Mouse (Mus musculus) layer of hippocampus, adult 8-10 months (tissue): ENCODE data around the gene Etv2. TPM values are rescaled to one million over a fixed set of nuclear protein-coding genes. Genes with fewer than 3 reads are reported as not detected.

Experiments
- DNase-seq, 2 experiments: peaks; one replicate each; pipeline ENCODE4 v3.0.0; 2022; ENCODE audit warnings: low spot score in 2 of 2
- total RNA-seq, 4 experiments: library from RNA; stranded (reverse); gene quantifications; 2 replicates each; pipeline ENCODE4 v1.2.4; 2022

Etv2 gene
- total RNA-seq, 4 experiments from 2014 or later: not detected

DNA sequence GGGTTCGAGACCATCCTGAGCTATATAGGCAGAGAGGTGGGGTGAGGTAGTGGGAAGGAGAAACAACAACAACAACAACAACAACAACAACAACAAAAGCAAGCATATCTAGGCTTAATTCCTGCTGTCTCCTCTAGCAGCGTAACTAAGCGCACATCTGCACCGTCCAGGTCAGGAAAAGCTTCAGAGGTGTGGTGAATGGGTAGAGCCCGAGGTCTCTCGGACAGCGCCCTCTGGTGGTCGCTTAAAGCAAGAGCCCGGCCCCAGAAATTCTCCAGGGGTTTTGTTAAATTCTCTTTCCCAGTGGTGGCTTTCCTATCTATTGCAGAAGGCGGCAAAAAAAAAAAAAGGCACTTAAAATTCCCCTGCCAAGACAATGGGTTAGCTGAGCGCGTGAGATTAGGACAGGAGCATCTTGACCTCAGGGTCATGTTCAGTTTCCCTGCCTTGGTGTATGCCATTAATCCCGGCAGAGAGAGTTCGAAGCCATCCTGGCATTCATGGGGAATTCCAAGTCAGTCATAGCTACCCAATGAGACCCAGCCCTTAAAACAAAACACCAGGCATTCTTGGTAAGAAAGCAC lies 22.0 kb downstream of the Etv2 start:
- peak in 1 of 2 experiments; percentile 30 for DNase-seq

DNA sequence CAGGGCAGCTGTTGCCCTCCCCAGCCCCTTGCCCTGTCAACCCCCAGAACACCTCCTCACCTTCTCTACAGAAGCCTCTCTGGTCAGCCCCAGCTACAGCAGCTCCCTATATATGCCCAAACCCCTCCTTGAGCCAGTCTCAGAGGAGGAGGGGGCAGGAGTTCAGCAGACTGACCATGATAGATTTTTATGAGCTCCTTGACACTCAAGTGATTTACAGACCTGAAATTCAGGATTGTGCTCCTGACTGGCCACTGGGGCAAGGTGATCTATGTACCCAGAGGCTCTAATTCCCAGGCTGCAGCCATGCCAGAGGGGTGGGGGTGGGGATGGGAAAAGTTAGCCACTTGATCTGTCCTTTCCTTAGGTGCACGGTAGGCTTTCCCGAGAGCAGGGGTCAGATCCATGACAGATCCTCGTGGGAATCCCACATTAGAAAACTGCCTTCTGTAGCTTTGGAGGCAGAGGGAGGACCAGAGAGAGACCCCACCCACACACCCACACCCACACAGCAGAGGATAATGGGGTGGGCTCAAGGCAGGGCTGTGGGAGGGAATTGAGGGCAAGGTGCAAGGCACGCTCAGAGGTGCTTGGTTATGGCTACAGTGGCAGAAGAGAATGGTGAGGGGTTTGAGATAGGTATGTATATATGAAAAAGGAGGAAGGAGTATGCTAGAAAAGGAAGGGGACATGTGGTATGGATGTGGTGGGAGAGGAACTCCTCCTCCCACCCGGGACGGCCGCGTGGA lies 22.8 kb downstream of the Etv2 start, which contains the start of gene Upk1a:
Gene Upk1a (minus strand): TSS at position 194 of the 749 bp plus-strand sequence.
- no peak for DNase-seq

DNA sequence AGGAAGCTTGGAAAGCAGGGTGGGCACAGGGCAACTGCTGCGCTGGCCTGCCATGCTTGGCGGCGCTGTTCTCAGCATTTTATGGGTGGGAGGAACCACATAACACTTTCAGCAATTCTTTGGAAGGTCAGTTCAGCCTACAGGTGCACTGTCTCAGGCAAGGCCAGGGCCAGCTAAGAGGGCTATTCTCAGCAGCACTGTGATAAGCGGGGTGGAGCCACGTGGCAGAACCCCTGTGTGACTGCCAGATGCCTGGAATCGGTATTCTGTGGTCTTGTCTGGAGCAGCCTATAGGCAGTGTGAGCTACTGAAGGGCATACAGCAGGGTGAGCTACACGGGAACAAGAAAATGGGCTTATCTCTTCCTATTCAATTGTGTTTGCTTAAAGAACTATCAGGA lies 25.6 kb downstream of the Etv2 start:
- DNase-seq: no peak

DNA sequence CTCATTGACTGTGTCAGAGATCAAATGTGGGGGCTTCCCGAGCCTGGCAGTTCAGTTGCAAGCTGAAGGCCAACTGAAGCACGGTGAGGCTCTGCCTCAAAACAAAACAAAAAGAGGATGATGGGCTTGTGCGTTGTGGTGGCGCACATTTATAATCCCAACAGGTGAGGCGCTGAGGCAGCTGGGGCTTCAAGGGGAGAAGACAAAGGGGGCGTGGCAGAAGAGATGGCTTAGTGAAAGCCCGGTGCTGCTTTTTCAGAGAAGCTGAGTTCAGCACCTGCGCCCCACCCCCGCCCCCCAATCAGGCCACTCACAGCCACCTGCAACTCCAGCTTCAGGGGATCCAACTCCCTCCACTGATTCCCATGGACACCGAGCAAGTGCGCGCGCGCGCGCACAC lies 27.2 kb downstream of the Etv2 start:
- no peak for DNase-seq

DNA sequence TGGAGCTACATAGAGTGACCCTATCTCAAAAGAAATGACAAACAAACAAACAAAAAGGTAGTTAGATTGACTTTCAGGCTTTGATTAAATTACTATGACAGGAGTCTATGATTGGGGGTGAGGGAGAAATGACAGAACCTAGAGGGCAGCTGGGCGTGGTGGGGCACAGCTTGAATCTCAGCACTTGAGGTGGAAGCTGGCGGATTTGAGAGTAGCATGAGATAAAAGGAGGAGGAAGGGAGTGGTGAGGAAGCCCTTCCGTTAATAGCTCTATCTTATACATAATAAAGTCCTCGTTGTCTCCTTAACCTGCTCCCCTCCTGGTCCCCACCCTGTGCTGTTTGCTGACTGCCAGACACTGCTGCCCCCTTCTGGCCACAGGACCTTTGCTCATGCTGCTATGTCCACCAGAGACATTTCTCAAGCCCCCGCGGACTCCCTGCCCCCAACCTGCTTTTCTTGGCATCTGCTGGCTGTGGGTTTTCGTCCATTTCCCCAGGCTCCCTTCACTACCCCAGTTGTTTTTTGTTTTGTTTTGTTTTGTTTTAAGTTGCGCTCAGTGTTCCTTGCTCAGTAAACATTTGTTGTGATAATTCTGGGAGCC lies 27.8 kb downstream of the Etv2 start:
- no peak for DNase-seq

DNA sequence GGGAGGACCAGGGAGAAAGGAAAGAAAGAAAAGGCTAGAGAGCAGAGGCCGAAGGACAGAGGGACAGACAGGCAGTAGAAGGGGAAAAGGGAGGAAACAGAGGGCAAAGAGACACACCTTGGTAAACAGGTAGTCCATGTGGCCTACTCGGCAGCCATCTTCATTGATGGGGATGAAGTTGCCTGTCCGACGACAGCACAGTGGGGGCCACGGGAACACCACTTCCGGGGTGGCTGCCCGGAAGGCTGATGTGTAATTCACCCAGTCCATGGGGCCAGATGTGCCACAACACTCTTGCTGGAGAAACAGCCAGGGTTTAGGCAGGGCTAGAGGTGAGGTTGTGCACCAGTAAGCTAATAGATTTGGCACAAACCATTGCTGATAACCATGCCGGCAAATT lies 30.7 kb downstream of the Etv2 start:
- DNase-seq: no peak

DNA sequence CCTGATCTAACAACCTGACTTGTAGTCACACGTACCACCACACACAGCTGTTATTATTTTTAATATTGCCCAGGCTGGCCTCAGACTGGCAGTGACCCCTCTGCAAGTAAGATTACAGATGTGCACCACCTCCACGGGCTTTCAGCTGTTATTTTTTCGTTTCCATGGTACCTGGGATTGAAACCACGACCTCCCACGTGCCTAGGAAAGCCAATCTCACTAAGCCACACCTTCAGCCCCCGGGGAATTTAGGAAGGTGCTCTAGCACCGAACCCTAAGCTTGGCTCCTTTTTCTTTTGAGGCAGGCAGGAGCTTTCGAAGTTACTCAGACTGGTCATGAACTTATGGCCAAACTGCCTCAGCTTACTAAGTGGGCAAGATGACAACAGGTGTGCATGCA lies 31.2 kb downstream of the Etv2 start:
- DNase-seq: no peak

DNA sequence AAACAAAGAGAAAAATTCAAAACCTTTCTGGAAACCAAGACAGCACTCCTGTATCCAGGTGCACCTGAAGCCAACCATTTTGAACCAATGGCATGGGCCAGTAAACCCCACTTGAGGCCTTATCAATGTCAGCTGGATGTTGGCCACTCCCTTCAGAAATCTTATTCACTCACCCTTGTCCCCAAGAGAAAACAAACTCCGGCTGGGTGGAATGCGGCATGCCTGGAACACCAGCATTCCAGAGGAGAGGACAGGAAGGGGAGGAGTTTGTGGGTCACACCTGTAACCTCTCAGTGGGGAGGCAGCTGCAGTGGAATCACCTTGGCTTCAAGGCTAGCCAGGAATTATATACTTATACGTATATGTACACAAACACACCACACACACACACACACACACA lies 33.1 kb downstream of the Etv2 start:
- DNase-seq: no peak

DNA sequence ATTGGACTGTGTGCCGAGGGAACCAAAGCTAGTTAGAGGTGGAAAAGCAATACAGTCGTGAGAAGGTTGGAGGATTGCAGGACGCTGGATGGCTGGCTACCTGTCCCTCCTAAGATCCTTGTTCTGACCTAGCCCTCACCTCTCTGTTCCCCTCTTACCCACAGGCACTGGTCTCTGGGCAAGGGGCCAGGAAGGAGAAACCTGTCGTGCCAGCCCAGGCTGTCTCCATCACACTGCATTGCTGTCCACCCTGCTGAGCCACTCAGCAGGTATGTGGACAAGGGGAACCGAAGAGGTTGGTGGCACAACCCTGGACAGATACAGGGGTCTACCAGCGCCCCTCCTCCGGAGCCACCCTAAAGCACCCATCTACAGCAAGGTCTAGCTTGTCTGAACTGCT lies 35.0 kb downstream of the Etv2 start:
- no peak for DNase-seq

DNA sequence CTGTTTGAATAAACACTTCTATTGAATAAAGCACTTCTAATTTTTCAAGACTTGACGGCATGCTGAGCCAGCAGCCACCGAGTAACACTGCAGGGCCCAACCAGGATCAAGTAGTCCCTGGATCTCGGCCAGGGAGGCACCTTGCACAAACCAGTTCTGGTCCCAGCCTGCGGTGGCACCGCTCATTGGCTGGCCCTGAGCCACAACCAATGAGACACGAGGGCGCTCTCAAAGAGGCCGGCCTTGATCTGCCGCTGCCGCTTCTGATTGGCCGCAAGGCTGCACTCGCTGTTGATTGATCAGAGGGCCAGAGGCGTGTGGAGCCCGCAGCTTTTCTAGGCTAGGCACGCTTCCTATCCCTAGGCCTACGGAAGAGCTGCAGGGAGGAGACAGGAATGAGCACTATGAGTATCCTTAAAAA lies 35.7 kb downstream of the Etv2 start:
- DNase-seq: peak; percentile 92 to 94

DNA sequence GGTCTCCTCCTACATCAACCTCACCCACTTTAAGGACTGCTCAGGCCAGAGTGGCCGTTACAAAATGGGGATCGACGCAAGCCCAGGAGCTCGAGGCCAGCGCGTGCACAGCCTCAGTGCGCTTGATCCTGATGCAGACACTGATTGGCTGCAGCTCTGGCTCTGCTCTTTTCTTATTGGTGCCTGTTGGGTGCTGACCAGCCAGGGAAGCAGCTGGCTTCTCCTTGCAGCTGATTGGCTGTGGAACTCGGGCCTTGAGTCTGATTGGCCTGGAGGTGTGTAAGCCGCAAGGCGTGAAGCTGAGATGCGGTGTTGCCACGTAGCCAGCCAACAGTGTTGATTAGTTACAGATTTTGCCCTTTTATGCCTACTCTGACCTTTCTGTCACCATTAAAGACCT lies 36.9 kb downstream of the Etv2 start, which contains the start of gene Zbtb32:
Gene Zbtb32 (minus strand): TSS at position 124 of the 400 bp plus-strand sequence.
- no peak for DNase-seq

DNA sequence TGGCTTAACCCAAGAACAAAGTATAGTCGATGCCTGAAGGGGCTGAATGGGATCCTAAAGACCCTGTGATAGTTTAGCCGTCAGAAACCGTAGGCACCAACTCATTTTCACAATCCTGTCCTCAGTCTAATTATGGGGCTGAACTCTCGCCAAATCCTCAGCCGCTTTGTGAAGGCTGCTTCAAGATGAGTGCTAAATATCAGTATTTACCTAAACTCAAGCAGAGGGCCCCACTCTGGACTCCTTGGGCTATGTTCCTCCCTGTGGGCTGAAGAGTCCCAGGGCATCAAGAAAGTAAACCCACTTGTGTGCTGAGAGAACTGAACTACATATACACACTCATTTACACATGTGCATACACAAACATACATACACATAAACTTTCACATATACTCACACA lies 38.8 kb downstream of the Etv2 start:
- no peak for DNase-seq

DNA sequence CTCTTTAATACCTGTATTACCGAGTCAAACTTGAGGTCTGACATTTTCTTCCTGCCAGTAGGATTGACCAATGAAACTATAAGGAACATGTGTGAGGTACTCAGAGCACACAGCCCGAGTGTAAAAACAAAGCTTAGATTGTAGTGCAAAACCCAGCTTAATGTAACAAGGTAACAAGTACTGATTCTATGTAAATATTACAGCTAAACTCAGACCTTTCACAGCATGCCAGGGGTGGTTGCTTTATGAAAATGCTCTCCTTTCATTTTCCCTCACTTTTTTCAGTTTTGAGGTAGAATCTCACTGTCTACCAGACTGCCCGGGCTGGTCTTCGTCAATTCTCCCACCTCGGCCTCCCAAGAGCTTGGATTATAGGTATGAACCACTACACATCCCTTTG lies 39.6 kb downstream of the Etv2 start:
- DNase-seq: no peak

DNA sequence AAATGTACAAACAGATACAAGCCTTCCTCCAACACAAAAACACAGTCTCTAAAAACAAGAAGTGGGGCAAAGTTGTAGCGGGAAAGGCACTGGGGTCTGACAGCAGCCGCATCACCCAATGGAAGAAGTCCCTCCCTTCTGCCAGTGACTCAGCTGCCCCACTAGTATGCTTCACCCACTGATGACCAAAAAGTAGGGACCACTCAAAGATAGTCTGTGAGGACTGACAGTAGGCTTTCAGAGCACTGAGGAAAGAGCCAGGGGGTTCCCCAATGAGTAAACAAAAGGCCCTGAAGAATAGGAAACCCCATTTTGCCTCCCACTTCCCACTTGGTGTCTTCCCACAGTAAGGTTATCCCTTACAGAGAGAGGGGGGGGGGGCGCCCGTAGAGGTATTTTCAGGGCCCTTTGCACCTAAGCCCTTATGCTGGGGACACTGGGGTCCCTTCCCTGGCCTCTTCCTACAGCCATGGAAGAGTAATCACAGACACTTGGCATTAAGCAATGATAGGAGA lies 41.1 kb downstream of the Etv2 start:
- no peak for DNase-seq

DNA sequence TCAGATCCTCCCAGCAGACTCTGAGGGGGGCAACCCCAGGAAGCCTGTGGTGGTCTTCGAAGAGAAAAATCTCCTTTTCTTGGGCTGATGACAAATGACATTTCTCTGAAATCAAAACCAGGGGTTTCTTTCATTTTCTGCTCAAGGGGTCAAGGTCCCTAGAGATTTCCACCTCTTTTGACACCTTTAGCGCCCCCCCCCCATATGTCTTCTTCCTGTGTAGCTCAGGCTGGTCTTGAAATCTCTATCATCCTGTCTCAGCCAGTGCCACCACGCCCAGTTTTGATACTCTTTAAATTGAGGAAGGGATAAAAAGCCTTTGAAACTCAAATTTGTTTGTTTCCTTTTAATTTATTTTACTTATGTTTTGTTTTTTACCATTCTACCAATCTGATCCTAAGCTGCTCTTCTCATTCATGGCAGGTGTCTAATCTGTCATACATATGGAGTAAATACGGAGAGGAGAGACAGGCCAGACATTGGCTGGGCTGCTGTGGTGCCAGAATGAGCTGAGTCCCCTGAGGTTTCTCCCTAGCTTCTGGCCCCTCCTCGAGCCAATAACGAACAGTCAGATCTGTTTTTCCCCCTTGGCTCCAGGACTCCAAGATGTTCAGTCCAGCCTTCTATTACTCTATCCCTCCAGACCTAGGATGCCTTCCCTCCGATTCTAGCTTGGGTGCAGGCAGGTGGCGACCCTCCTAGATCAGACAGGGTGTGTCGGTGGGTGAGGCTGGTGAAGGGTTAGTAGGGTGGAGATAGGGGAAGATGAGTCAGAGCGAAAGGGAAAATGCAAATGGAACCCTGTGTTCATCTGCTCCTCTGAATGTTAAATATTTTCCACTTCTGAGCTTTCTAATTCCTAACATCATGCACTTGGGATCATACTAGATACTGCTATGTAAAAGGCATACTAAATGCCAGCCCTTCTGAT lies 41.8 kb downstream of the Etv2 start:
- DNase-seq: no peak

DNA sequence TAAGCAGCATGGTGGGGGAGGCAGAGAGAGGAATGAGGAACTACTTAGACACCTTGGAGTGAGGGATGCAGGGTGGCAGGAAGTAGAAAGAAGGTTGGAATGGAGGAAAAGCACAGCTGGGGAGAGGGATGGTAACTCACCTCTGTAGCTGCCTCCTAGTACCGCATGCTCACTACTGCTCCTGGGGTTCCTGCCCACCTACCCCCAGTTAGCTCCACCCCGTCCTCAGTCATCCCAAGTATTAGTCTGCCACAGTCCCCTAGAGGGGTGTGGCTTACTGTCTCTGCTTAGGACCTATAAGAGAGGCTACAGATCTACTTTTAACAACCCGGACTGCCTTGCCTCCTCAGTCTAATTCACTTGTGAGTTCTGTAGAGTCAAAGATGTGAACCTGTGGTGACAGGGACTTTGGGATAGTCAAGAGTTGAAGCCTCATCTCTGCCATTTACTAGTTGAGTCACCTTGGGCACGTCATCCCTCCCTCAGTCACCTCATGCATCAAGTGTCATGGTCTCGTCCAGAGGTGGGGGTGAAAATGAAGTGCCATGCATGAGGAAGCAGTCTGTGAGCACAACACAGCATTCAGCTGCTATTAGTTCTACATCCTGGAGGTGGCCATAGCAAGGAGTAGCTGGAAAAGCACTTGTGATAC lies 42.8 kb downstream of the Etv2 start:
- DNase-seq: no peak

DNA sequence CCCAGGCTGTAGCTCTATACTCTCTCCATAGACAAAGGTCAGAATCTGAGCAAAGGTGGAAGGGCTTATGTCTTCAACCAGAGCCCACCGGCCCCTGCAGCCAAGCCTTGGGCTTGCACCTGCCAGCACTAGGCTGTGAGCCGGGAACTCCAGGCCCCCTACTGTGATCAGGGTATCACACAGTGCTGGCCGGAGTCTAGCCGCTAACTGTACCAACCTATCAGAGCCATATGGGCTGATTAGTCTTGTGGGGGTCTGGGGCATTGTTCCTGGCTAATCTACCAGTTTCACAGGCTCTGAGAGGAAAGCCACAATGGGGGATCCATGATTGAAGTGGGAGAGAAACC lies 44.1 kb downstream of the Etv2 start:
- no peak for DNase-seq

DNA sequence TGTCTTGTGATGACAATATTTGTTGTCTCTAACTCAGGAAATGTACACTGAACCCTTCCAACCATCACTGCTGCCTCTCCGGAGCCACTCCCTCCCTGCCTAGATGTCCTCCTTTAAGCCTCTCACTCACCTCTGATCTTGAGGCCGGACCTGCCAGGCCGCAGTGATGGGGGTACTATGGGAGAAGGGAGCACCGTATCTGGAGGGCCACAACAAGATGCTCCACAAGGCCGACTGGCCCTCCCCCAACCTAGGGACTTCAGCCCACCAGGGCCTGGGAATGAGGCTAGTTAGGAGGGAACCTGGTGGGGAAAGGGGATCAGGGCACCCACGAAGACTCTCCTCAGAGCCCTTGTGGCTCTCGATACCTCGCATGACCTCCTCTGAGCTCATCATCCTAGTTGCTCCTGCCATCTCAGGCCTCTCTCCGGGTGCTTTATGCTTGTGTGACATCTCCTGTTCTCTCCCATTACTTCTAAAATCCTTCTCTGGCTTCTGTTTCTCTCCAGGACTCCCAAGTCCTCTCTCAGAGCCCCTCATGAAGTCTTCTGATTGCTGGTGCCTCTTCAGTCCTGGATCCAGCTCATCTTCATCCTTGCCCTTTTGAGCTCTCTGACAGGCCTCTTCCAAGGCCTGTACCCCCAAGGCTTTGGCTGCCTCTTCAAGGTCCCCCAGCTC lies 44.6 kb downstream of the Etv2 start:
- no peak for DNase-seq

DNA sequence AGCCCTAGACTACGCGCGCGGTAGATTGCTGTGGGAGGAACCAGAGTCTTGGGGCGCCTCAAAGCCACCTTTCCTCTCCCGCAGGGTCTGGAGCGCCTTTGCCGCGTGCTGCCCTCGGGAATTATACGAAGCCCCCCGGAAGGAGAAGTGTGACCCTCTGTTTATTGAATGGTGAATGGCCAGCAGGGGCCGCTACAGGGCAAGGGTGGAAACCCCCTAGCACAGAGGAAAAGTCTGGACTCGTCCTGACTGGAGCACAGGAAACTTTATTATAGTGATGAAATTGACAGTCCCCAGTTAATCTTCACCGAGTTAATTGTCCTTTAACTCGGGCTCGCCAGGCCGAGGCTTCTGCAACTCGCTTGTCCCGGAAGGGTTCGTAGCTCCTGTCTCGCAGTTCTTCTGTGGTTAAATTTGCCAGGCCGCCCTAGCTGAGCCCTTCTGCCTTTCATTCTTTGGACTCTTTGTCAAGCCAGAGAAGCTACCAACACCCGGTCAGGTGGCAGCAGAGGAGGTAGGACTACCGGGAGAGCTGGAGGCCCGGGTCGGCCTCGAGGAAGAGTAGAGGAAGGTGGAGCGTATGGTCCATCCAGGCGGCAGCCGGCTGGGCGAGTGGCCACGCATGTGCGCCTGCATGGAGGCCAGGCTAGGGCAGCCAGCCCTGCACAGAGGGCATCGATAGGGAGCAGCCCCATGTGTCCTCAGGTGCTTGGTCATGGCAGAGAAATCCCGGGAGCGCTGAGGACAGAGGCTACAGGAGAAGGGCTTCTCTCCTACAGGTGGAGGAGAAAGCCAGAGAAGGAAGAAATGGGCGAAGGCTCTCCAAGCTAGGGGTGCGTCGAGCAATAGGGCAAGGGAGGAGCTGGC lies 46.0 kb downstream of the Etv2 start:
- DNase-seq: peak; percentile 70 to 79
